Mouse (Mus musculus): ENCODE results near the gene Ano5.

Gene Ano5

GRCm38 (mm10) chr7:51631171-51631570, 120.3 kb downstream of the Ano5 start:
- DNase-seq = no peak

- DNase-seq = no peak
Measured at GRCm38 (mm10) chr7:51632543-51633229, 121.9 kb downstream of the Ano5 start.

- DNase-seq = no peak
Measured at GRCm38 (mm10) chr7:51633230-51633844, 122.5 kb downstream of the Ano5 start.

Measured in kidney, adult 18-20 months (tissue).